Comparison of ENCODE assay signal across 25 mouse cellular contexts in the genomic region with DNA sequence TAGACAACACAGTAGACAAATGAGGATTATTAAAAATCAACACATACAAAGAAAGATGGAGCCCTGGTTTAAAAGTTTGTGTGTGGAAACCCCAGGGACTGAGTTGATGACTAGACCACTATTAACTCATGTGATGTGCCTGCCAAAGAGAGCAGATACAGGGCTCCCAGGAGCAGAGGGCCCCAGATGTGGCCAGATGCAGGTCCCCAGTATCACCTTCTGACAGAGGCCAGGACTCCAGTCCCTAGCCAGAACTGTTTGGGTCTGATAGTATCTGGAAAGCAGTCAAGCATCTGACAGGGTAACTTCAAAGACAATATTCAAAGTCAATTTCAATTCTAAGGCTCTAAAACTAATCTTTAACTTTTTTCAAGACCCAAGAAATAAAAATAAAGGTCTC.
"Had no signal": no experiment of that assay in that cellular context is flagged by ENCODE, and none has a peak within 500 bp of the region (broad histone marks: within the 10 kb centered on the region; RNA-seq: fewer than 3 reads in every experiment).

No protein-coding gene starts in this region.

- H3K36me3 ChIP-seq: hindbrain, embryonic 13.5 days; hindbrain, embryonic 15.5 days; kidney, embryonic 15.5 days; limb, embryonic 13.5 days; limb, embryonic 15.5 days; liver, embryonic 15.5 days had no signal

- H3K27ac ChIP-seq: heart, adult 2 months; hindbrain, embryonic 13.5 days; hindbrain, embryonic 15.5 days; hindbrain, postnatal 0 days; kidney, embryonic 15.5 days; kidney, postnatal 0 days; limb, embryonic 13.5 days; limb, embryonic 15.5 days; liver, embryonic 15.5 days had no signal

- H3K4me2 ChIP-seq: heart, embryonic 11.5 days; hindbrain, embryonic 13.5 days; hindbrain, embryonic 15.5 days; kidney, embryonic 15.5 days; limb, embryonic 13.5 days; limb, embryonic 15.5 days; liver, embryonic 15.5 days had no signal

- H3K27me3 ChIP-seq: hindbrain, embryonic 13.5 days; hindbrain, embryonic 15.5 days; kidney, embryonic 15.5 days; limb, embryonic 13.5 days; limb, embryonic 15.5 days; liver, embryonic 15.5 days had no signal

- H3K4me1 ChIP-seq: hindbrain, embryonic 13.5 days; hindbrain, embryonic 15.5 days; liver, embryonic 15.5 days had no signal

- H3K9me3 ChIP-seq: hindbrain, embryonic 13.5 days; hindbrain, embryonic 15.5 days; kidney, embryonic 15.5 days; limb, embryonic 13.5 days; limb, embryonic 15.5 days; liver, embryonic 15.5 days had no signal

- H3K4me3 ChIP-seq: heart, adult 2 months; hindbrain, embryonic 13.5 days; hindbrain, embryonic 15.5 days; kidney, embryonic 15.5 days; limb, embryonic 13.5 days; limb, embryonic 15.5 days; liver, embryonic 15.5 days had no signal

- H3K9ac ChIP-seq: forebrain, postnatal 0 days; hindbrain, embryonic 13.5 days; hindbrain, embryonic 15.5 days; kidney, embryonic 15.5 days; limb, embryonic 13.5 days; limb, embryonic 15.5 days; liver, embryonic 15.5 days had no signal

- ATAC-seq: forebrain, postnatal 0 days; hindbrain, postnatal 0 days; intestine, embryonic 16.5 days had no signal

- DNase-seq: forebrain, postnatal 0 days; gastrocnemius, postnatal 10 days; gastrocnemius, postnatal 25 days; heart, adult 11 months; heart, adult 2 months; heart, postnatal 14 days; heart, postnatal 36 days; kidney, adult 11 months; kidney, adult 2 months; kidney, adult 9 months; kidney, postnatal 14 days; kidney, postnatal 36 days; layer of hippocampus, adult 9-11 months; layer of hippocampus, postnatal 36 days; left cerebral cortex, postnatal 4 days had no signal
